Mouse (Mus musculus) 3T3-L1 (cell line): ENCODE data around the gene Rnf157.

Experiments
- DNase-seq: peaks from one replicate; pipeline ENCODE4 v3.0.0-alpha.2; 2015; ENCODE audit warnings: low read depth, low spot score

Gene Rnf157

GRCm38 (mm10) chr11:116305423-116305822 is 107.4 kb downstream of the Rnf157 start:
- DNase-seq: no peak

GRCm38 (mm10) chr11:116298621-116299020 is 114.2 kb downstream of the Rnf157 start:
- no peak for DNase-seq

GRCm38 (mm10) chr11:116298221-116298620 is 114.6 kb downstream of the Rnf157 start:
- no peak for DNase-seq

DNA sequence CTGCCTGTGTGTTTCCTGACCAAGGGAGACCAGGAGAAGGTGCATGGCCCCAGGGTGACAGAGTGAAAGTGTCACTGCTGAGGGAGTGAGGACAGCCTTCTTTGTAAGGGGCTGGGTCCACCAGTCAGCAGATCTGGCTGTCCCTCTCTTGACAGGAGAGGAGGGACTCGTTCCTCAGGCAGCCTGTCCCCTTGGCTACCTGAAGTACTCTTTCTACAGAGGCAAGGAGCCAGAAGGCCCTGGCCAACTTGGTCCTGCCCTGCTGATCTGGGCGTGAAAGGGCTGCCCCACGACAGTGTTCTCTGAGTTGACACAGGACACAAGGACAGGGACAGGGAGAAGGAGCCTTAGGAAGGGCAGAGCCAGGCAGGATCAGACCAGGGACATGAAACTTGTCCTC is 115.8 kb downstream of the Rnf157 start:
- no peak for DNase-seq

GRCm38 (mm10) chr11:116296191-116296734 is 116.6 kb downstream of the Rnf157 start:
- no peak for DNase-seq

- peak; percentile 81 for DNase-seq
Measured at GRCm38 (mm10) chr11:116294319-116294718, 118.5 kb downstream of the Rnf157 start.

- DNase-seq: no peak
Measured at GRCm38 (mm10) chr11:116293538-116294137, 119.2 kb downstream of the Rnf157 start.

GRCm38 (mm10) chr11:116292401-116292800 is 120.4 kb downstream of the Rnf157 start:
- DNase-seq: no peak

- no peak for DNase-seq
Measured at GRCm38 (mm10) chr11:116290556-116290955, 122.3 kb downstream of the Rnf157 start.

DNA sequence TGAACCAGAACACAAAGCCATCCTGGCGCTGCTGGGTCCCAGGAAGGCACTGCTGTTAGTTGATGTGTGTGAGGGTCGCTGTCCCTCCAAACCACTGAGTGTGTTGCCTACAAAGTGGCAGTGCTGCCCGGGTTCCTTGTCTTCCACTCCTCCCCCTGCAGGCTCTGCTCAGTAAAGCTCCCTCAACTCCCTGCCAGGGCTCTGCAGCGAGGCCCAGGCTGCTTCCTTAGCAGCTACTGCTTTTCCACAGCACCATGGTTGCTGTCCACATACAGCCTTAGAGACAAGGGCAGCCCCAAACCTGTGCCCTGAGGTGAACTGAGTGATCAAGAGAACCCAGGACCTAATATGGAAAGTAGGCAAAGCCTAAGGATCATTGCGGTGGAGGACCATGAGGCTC is 125.5 kb downstream of the Rnf157 start:
- DNase-seq: peak; percentile 21
